Mouse (Mus musculus) G1E (cell line): ENCODE data around the gene Sqstm1.

Source experiments
- CTCF ChIP-seq: IDR thresholded peaks from 2 replicates; pipeline ENCODE4 v1.5.1; 2012; ENCODE audit warnings: low read depth, low read length, inconsistent platforms, mixed read lengths
- POLR2AphosphoS5 ChIP-seq: IDR thresholded peaks from 2 replicates; pipeline ENCODE4 v1.6.1; 2012; ENCODE audit warnings: low read depth, low read length, inconsistent platforms; ENCODE audit not compliant: insufficient replicate concordance

GRCm38 (mm10) chr11:50245269-50245668, 34.6 kb upstream of the Sqstm1 start:
- no peak for TF ChIP-seq POLR2AphosphoS5
- no peak for TF ChIP-seq CTCF
